Mouse (Mus musculus): ENCODE results near the gene Zfand2b. TPM values are rescaled to one million over a fixed set of nuclear protein-coding genes. Genes with fewer than 3 reads are reported as not detected.

The Zfand2b gene
- polyA plus RNA-seq, 1 experiment = 45.2 TPM

DNA sequence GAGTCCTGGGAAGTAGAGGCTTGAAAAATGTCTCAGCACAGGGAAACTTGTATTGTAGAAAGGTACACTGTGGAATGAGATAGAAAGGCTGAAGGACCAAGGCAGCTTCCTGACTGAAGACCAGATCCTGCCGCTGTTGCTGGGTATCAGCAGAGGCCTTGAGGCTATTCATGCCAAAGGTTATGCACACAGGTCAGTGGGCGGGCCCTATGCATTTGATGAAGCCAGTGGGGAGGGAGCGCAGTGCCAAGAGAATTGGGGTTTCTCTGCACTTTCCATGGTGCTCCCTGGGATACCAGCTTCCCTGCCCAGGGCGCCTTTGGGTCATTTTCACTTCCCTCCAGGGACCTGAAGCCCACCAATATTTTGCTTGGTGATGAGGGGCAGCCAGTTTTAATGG, 44.1 kb downstream of the Zfand2b start:
- DNase-seq (ENCODE audit: low spot score) = no peak

- DNase-seq (ENCODE audit: low spot score) = no peak
These were observed 44.6 kb downstream of the Zfand2b start for GRCm38 (mm10) chr1:75213096-75213495.

- DNase-seq (ENCODE audit: low spot score) = no peak
These were observed 46.0 kb downstream of the Zfand2b start for GRCm38 (mm10) chr1:75214442-75214841.

GRCm38 (mm10) chr1:75214886-75215285, 46.4 kb downstream of the Zfand2b start:
- DNase-seq (ENCODE audit: low spot score) = no peak

GRCm38 (mm10) chr1:75215785-75216184, 47.3 kb downstream of the Zfand2b start:
- DNase-seq (ENCODE audit: low spot score) = no peak

DNA sequence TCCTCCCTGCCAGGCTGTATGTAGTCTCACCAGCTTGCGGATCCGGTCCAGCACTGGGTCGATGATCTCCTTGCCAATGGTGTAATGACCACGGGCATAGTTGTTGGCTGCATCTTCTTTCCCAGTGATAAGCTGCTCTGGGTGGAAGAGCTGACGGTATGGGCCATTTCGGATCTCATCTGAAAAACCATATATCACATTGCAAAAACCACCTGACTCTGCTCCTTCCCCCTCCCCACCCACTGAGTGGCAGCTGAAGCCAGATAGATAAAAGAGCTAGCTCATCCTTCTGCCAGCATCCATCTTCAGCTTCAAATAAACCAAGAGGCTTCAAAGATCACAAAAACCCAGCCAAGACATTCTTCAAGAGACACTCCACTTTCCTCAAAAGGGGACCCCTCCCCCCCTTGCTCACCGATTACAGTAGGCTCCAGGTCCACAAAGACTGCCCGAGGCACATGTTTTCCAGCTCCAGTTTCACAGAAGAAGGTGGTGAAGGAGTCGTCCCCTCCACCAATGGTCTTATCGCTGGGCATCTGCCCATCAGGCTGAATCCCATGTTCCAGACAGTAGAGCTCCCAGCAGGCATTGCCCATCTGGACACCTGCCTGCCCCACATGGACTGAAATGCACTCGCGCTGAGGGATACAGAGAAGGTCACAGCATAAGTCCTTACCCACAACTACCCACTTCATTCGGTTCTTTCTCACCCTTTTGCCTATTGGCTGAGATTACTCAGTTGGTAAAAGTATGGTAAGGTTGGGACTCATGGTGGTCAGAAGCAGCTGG, 48.5 kb downstream of the Zfand2b start:
- DNase-seq (ENCODE audit: low spot score) = no peak

- no peak for DNase-seq (ENCODE audit: low spot score)
These were observed 49.4 kb downstream of the Zfand2b start for GRCm38 (mm10) chr1:75217893-75218226.

GRCm38 (mm10) chr1:75218227-75219001, 50.0 kb downstream of the Zfand2b start:
- peak; percentile 60 for DNase-seq (ENCODE audit: low spot score)

- peak; percentile 87 for DNase-seq (ENCODE audit: low spot score)
These were observed 50.6 kb downstream of the Zfand2b start for GRCm38 (mm10) chr1:75219078-75219477.

GRCm38 (mm10) chr1:75219531-75219930, 51.1 kb downstream of the Zfand2b start, which contains the start of gene Tuba4a:
Gene Tuba4a, minus strand, starts transcription at chr1:75219865.
- DNase-seq (ENCODE audit: low spot score) = no peak

Other genes with a start within 250 kb of the Zfand2b start
- gene Cfap65, start 233.0 kb upstream of the Zfand2b start, polyA plus RNA-seq (2012; rRNA removed) = 0.01 TPM in 1 of 2 replicates, not detected in the other
- 0.16 and 0.21 TPM in 2 replicates for gene Ihh, start 217.0 kb upstream of the Zfand2b start, polyA plus RNA-seq (2012; rRNA removed)
- gene Nhej1, start 43.4 kb upstream of the Zfand2b start, polyA plus RNA-seq (2012; rRNA removed) = 3.4 and 4.3 TPM in 2 replicates
- gene Slc23a3, start 34.8 kb upstream of the Zfand2b start, polyA plus RNA-seq (2012; rRNA removed) = 0.91 and 1.2 TPM in 2 replicates
- 50.8 and 51.7 TPM in 2 replicates for gene Cnppd1, start 25.9 kb upstream of the Zfand2b start, polyA plus RNA-seq (2012; rRNA removed)
- 60.5 and 61.5 TPM in 2 replicates for gene Retreg2, start 25.9 kb upstream of the Zfand2b start, polyA plus RNA-seq (2012; rRNA removed)
- gene Abcb6, start 11.7 kb downstream of the Zfand2b start, polyA plus RNA-seq (2012; rRNA removed) = 11.2 and 13.4 TPM in 2 replicates
- 33.5 and 39.1 TPM in 2 replicates for gene Ankzf1, start 23.5 kb downstream of the Zfand2b start, polyA plus RNA-seq (2012; rRNA removed)
- gene Atg9a, start 23.6 kb downstream of the Zfand2b start, polyA plus RNA-seq (2012; rRNA removed) = 30.4 and 36.3 TPM in 2 replicates
- gene Glb1l, start 42.2 kb downstream of the Zfand2b start, polyA plus RNA-seq (2012; rRNA removed) = 28.9 and 33.6 TPM in 2 replicates
- gene Stk16, start 42.2 kb downstream of the Zfand2b start, polyA plus RNA-seq (2012; rRNA removed) = 149 and 188 TPM in 2 replicates
- gene Tuba4a, start 51.2 kb downstream of the Zfand2b start, polyA plus RNA-seq (2012; rRNA removed) = 29.2 and 60.9 TPM in 2 replicates
- gene A630095N17Rik, start 63.5 kb downstream of the Zfand2b start, polyA plus RNA-seq (2012; rRNA removed) = not detected in 2 replicates
- 34.6 and 37.8 TPM in 2 replicates for gene Dnajb2, start 67.8 kb downstream of the Zfand2b start, polyA plus RNA-seq (2012; rRNA removed)
- 0.40 and 0.65 TPM in 2 replicates for gene Ptprn, start 95.9 kb downstream of the Zfand2b start, polyA plus RNA-seq (2012; rRNA removed)
- gene Resp18, start 109.8 kb downstream of the Zfand2b start, polyA plus RNA-seq (2012; rRNA removed) = 0.31 and 0.52 TPM in 2 replicates
- 106 and 124 TPM in 2 replicates for gene Dnpep, start 149.3 kb downstream of the Zfand2b start, polyA plus RNA-seq (2012; rRNA removed)
- 1,825 and 2,682 TPM in 2 replicates for gene Des, start 191.7 kb downstream of the Zfand2b start, polyA plus RNA-seq (2012; rRNA removed)
- gene Speg, start 206.7 kb downstream of the Zfand2b start, polyA plus RNA-seq (2012; rRNA removed) = 91.1 and 102 TPM in 2 replicates

All from urinary bladder, adult 2 months (tissue).